Mouse (Mus musculus): ENCODE results near the gene 6330409D20Rik. TPM values are rescaled to one million over a fixed set of nuclear protein-coding genes. Genes with fewer than 3 reads are reported as not detected.

Gene 6330409D20Rik
- total RNA-seq (2014; rRNA removed) (2.5 and 3.8 TPM in 2 replicates), polyA plus RNA-seq (2015; fragmentation: Nextera tagmentation; extraction: Ambion mirVana) (3.7 and 4.0 TPM in 2 replicates)

DNA sequence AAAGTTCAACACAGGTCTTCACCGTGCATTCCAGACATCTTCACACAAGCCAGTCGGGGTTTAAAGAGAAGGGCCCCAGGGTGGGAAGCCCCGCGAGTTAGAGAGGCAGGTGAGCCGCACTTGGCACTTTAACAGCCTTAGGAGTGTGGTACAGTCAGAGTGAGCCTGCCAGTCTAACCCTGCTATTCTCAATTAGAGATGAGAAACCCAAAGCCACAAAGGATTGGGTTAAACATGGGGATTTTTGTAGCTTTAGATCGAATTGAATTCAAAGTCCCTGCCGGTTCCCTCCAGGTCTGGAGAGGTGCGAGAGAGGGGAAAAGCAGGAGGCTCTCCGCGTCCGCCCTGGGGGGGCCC is at the start of gene 6330409D20Rik:
Gene 6330409D20Rik (minus strand): TSS at position 101 of the 357 bp plus-strand sequence.
- peak within 1 kb of the TSS; percentile 97 for H3K9ac ChIP-seq (replicated peaks; ENCODE audit: low read length, poor library complexity, severe bottlenecking)
- peak within 1 kb of the TSS; percentile 93 for H3K27ac ChIP-seq (ENCODE audit: low read depth, low read length)
- no peak for TF ChIP-seq CTCF (IDR thresholded peaks at IDR 0.05)
- no peaks in the 10 kb centered on the region for H3K9me3 ChIP-seq (ENCODE audit: low read length)
- H3K36me3 ChIP-seq (ENCODE audit: insufficient read depth, low read length) = peaks cover 14% of the 10 kb centered on the region
- peak within 1 kb of the TSS; percentile 71 for H3K4me2 ChIP-seq (ENCODE audit: low read depth, low read length, poor library complexity, severe bottlenecking)
- DNase-seq (ENCODE audit: low spot score) (no peak), ATAC-seq (ENCODE audit: low FRiP score) (no peak)
- H3K27me3 ChIP-seq (ENCODE audit: insufficient read depth, low read length) = no peaks in the 10 kb centered on the region
- H3K4me3 ChIP-seq (ENCODE audit: low read depth, low read length) = peak within 1 kb of the TSS; percentile 86
- WGBS = 6% methylated on average over 11 of the region's 11 CpGs
- H3K4me1 ChIP-seq (ENCODE audit: insufficient read depth, low read length) = peaks cover 8% of the 10 kb centered on the region; the same call in 1 of the 2 replicates

GRCm38 (mm10) chr2:32788581-32788980 is 47.8 kb upstream of the 6330409D20Rik start:
- H3K27me3 ChIP-seq (ENCODE audit: insufficient read depth, low read length) = no peaks in the 10 kb centered on the region
- no peak overlapping the region for H3K4me3 ChIP-seq (ENCODE audit: low read depth, low read length)
- peaks cover 33% of the 10 kb centered on the region for H3K36me3 ChIP-seq (ENCODE audit: insufficient read depth, low read length)
- H3K27ac ChIP-seq (ENCODE audit: low read depth, low read length) = no peak overlapping the region
- H3K9me3 ChIP-seq (ENCODE audit: low read length) = no peaks in the 10 kb centered on the region
- no peak for DNase-seq (ENCODE audit: low spot score)
- H3K4me2 ChIP-seq (ENCODE audit: low read depth, low read length, poor library complexity, severe bottlenecking) = no peak overlapping the region
- no peak overlapping the region for H3K9ac ChIP-seq (replicated peaks; ENCODE audit: low read length, poor library complexity, severe bottlenecking)
- TF ChIP-seq CTCF (IDR thresholded peaks at IDR 0.05) = no peak
- no peaks in the 10 kb centered on the region for H3K4me1 ChIP-seq (ENCODE audit: insufficient read depth, low read length)
- 60% methylated on average over 2 of the region's 2 CpGs for WGBS
- ATAC-seq (ENCODE audit: low FRiP score) = no peak

DNA sequence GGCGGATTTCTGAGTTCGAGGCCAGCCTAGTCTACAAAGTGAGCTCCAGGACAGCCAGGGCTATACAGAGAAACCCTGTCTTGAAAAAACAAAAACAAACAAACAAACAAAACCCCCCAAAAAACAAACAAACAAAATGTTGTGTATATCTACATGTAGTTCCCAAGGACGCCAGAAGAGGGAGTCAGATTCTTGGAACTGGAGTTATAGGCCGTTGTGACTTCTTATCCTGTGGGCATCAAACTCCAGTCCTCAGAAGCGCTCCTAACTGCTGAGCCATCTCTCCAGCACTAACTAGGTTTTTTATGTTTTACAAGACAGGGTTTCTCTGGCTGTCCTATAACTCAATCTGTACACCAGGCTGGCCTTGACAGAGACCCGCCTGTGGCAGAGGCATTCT is 46.4 kb upstream of the 6330409D20Rik start:
- H3K4me3 ChIP-seq (ENCODE audit: low read depth, low read length) = no peak overlapping the region
- H3K9me3 ChIP-seq (ENCODE audit: low read length) = no peaks in the 10 kb centered on the region
- DNase-seq (ENCODE audit: low spot score) (peak; percentile 64), ATAC-seq (ENCODE audit: low FRiP score) (no peak)
- H3K4me2 ChIP-seq (ENCODE audit: low read depth, low read length, poor library complexity, severe bottlenecking) = no peak overlapping the region
- WGBS = 67% methylated on average over 6 of the region's 6 CpGs
- no peak overlapping the region for H3K9ac ChIP-seq (replicated peaks; ENCODE audit: low read length, poor library complexity, severe bottlenecking)
- H3K27ac ChIP-seq (ENCODE audit: low read depth, low read length) = no peak overlapping the region
- H3K4me1 ChIP-seq (ENCODE audit: insufficient read depth, low read length) = no peaks in the 10 kb centered on the region
- peaks cover 28% of the 10 kb centered on the region for H3K36me3 ChIP-seq (ENCODE audit: insufficient read depth, low read length)
- H3K27me3 ChIP-seq (ENCODE audit: insufficient read depth, low read length) = no peaks in the 10 kb centered on the region
- TF ChIP-seq CTCF (IDR thresholded peaks at IDR 0.05) = peak; percentile 66

DNA sequence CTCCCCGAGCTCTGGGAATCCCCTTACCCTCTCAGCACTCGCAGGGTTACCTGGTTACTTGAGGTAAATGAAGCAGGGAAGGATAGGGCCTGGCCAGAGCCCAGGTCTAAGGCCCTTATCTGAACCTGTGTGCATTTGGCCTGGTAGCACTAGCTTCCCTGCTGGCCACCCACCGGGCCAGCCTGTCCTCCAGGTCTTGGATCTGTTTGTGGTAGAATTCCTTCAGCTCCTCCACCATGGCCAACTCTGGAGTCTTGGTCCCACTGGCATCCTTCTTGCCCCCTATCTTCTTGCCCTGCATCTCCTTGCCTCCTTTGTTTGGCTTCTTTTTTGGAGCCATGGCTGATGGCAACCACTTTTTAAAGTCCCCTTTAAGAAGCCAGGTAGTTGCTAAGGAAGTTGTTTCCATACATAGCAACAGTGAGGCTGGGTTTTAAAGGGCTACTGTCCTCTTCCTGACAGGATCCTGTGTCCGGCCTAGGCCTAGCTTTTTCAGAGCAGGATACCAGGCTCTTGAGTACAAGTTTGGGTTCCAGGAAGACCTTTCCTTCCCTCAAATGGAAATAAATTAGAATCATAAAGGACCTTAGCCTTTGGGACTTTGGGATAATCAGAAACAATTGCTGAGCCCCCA is 43.3 kb upstream of the 6330409D20Rik start, which contains the start of gene Cfap157:
Gene Cfap157 (minus strand): TSS at position 381 of the 634 bp plus-strand sequence.
- ATAC-seq (ENCODE audit: low FRiP score) = no peak
- H3K4me3 ChIP-seq (ENCODE audit: low read depth, low read length) = peak within 1 kb of the TSS; percentile 6; the same call in 1 of the 2 replicates
- H3K4me2 ChIP-seq (ENCODE audit: low read depth, low read length, poor library complexity, severe bottlenecking) = peak within 1 kb of the TSS; percentile 31

GRCm38 (mm10) chr2:32781710-32782109 is 40.9 kb upstream of the 6330409D20Rik start:
- no peak for TF ChIP-seq CTCF (IDR thresholded peaks at IDR 0.05)
- DNase-seq (ENCODE audit: low spot score) (no peak), ATAC-seq (ENCODE audit: low FRiP score) (no peak)
- Histone ChIP-seq H3K9ac (replicated peaks; ENCODE audit: low read length, poor library complexity, severe bottlenecking) (no peak overlapping the region), H3K9me3 (ENCODE audit: low read length) (no peaks in the 10 kb centered on the region), H3K27ac (ENCODE audit: low read depth, low read length) (no peak overlapping the region), H3K27me3 (ENCODE audit: insufficient read depth, low read length) (no peaks in the 10 kb centered on the region), H3K36me3 (ENCODE audit: insufficient read depth, low read length) (no peaks in the 10 kb centered on the region), H3K4me1 (ENCODE audit: insufficient read depth, low read length) (no peaks in the 10 kb centered on the region), H3K4me3 (ENCODE audit: low read depth, low read length) (no peak overlapping the region), H3K4me2 (ENCODE audit: low read depth, low read length, poor library complexity, severe bottlenecking) (no peak overlapping the region)
- 81% methylated on average over 6 of the region's 6 CpGs for WGBS

More for the DNA sequence above, 43.3 kb upstream of the 6330409D20Rik start, which contains the start of gene Cfap157:
- Histone ChIP-seq H3K9ac (replicated peaks; ENCODE audit: low read length, poor library complexity, severe bottlenecking) (no peak within 1 kb of the TSS), H3K9me3 (ENCODE audit: low read length) (no peaks in the 10 kb centered on the region), H3K27me3 (ENCODE audit: insufficient read depth, low read length) (no peaks in the 10 kb centered on the region), H3K4me1 (ENCODE audit: insufficient read depth, low read length) (no peaks in the 10 kb centered on the region), H3K36me3 (ENCODE audit: insufficient read depth, low read length) (peaks cover 5% of the 10 kb centered on the region; the same call in 1 of the 2 replicates), H3K27ac (ENCODE audit: low read depth, low read length) (peak within 1 kb of the TSS; percentile 52)
- TF ChIP-seq CTCF (IDR thresholded peaks at IDR 0.05) = no peak
- WGBS = 61% methylated on average over 4 of the region's 4 CpGs
- DNase-seq (ENCODE audit: low spot score) = peak; percentile 71

GRCm38 (mm10) chr2:32779714-32780113 is 38.9 kb upstream of the 6330409D20Rik start:
- Histone ChIP-seq H3K27ac (ENCODE audit: low read depth, low read length) (no peak overlapping the region), H3K9me3 (ENCODE audit: low read length) (no peaks in the 10 kb centered on the region), H3K9ac (replicated peaks; ENCODE audit: low read length, poor library complexity, severe bottlenecking) (no peak overlapping the region), H3K36me3 (ENCODE audit: insufficient read depth, low read length) (no peaks in the 10 kb centered on the region), H3K27me3 (ENCODE audit: insufficient read depth, low read length) (no peaks in the 10 kb centered on the region), H3K4me2 (ENCODE audit: low read depth, low read length, poor library complexity, severe bottlenecking) (no peak overlapping the region), H3K4me1 (ENCODE audit: insufficient read depth, low read length) (peaks cover 10% of the 10 kb centered on the region), H3K4me3 (ENCODE audit: low read depth, low read length) (no peak overlapping the region)
- WGBS = 91% methylated on average over 6 of the region's 6 CpGs
- ATAC-seq (ENCODE audit: low FRiP score) = no peak
- no peak for DNase-seq (ENCODE audit: low spot score)
- no peak for TF ChIP-seq CTCF (IDR thresholded peaks at IDR 0.05)
